ENCODE assay signal across 23 mouse cellular contexts in the genomic region with DNA sequence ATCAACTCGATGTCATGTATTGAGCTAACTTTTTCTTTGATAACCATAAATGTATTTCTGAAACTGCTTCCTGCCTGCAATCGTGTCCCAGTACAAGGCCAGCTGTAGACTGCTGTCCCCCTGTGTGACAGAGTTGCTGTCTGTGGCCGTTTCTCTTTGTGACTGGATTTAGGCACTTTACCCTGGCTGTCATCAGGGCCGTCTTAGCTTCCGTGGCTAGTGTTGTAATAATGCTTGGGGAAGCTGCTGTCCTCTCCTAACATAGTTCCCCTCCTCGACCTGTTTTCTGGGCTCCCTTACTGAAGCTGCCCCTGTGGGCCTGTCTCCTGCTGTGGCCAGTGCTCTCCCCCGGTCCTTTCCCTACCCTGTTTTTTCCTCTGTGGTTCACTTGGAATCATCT. TPM values are rescaled to one million over a fixed set of nuclear protein-coding genes. Genes with fewer than 3 reads are reported as not detected.
DNase-seq lines count a peak whose midpoint lies in the region; ATAC-seq and TF ChIP-seq lines count a peak whose summit lies in the region.
"Had no signal": no experiment of that assay in that cellular context is flagged by ENCODE, and none has a peak within 500 bp of the region (broad histone marks: within the 10 kb centered on the region; RNA-seq: fewer than 3 reads in every experiment).

No protein-coding gene starts in this region.

- no peak for TF ChIP-seq CTCF in heart, adult 2 months (IDR thresholded peaks at IDR 0.05)
- TF ChIP-seq CTCF in lung, embryonic 14.5 days (IDR thresholded peaks at IDR 0.05; ENCODE audit: low read depth) = no peak

- 25% methylated on average over 7 of the region's 7 CpGs for WGBS in heart, embryonic 14.5 days
- 58% methylated on average over 7 of the region's 7 CpGs for WGBS in heart, adult 2 months
- 39% methylated on average over 7 of the region's 7 CpGs for WGBS in lung, embryonic 14.5 days

- no peak for ATAC-seq in heart, embryonic 14.5 days (ENCODE audit: insufficient number of reproducible peaks, insufficient read depth, low FRiP score, low read depth)
- ATAC-seq in lung, embryonic 14.5 days (ENCODE audit: insufficient read depth) = no peak
- peak; percentile 61 for ATAC-seq in common myeloid progenitor, adult 5-6 weeks (replicated peaks; ENCODE audit: low read depth, poor library complexity, severe bottlenecking)
- ATAC-seq: forebrain, embryonic 13.5 days; hindbrain, embryonic 16.5 days; intestine, embryonic 16.5 days had no signal

- H3K79me2 ChIP-seq in heart, adult 2 months (replicated peaks; ENCODE audit: control insufficient read depth, insufficient read depth, low read length) = no peaks in the 10 kb centered on the region

- peaks cover 6 to 10% of the 10 kb centered on the region in 2 experiments; a peak in 3 of 4 replicates for H3K4me1 ChIP-seq in heart, embryonic 14.5 days (ENCODE audit: control insufficient read depth in 2 of 2, insufficient read depth in 2 of 2, low read length in 2 of 2)
- no peaks in the 10 kb centered on the region for H3K4me1 ChIP-seq in heart, adult 2 months (ENCODE audit: control insufficient read depth, insufficient read depth, low read length)
- peaks cover 7% of the 10 kb centered on the region for H3K4me1 ChIP-seq in lung, embryonic 14.5 days (ENCODE audit: insufficient read depth)

- no peak for TF ChIP-seq POLR2A in heart, adult 2 months (IDR thresholded peaks at IDR 0.05; ENCODE audit: insufficient read depth, low read depth, low read length)

- intact Hi-C loops in heart, adult 2 months (cut with DNase I) = no loop called here

- H3K9me3 ChIP-seq in heart, embryonic 14.5 days (ENCODE audit: control insufficient read depth, low read length) = no peaks in the 10 kb centered on the region
- no peaks in the 10 kb centered on the region for H3K9me3 ChIP-seq in lung, embryonic 14.5 days (ENCODE audit: low read depth, low read length)
- H3K9me3 ChIP-seq: forebrain, embryonic 13.5 days; midbrain, embryonic 12.5 days had no signal

- H3K27me3 ChIP-seq in heart, embryonic 14.5 days (ENCODE audit: control insufficient read depth, insufficient read depth, low read length) = no peaks in the 10 kb centered on the region
- H3K27me3 ChIP-seq in heart, adult 2 months (ENCODE audit: control insufficient read depth, insufficient read depth, low read length) = no peaks in the 10 kb centered on the region
- no peaks in the 10 kb centered on the region for H3K27me3 ChIP-seq in lung, embryonic 14.5 days (ENCODE audit: insufficient read depth, low read length)
- H3K27me3 ChIP-seq: forebrain, embryonic 13.5 days; midbrain, embryonic 12.5 days had no signal

- no peak for DNase-seq in heart, adult 2 months
- DNase-seq in lung, embryonic 14.5 days = peak; percentile 50
- no peak for DNase-seq in lung, postnatal 14 days
- DNase-seq in 416B (ENCODE audit: low read depth) = peak; percentile 71
- DNase-seq in urinary bladder, postnatal 10 days (ENCODE audit: low spot score) = no peak
- no peak for DNase-seq in spleen, adult 12 weeks (ENCODE audit: low spot score)
- DNase-seq: adrenal gland, postnatal 14 days; cerebellum, adult 8-10 months; cerebellum, postnatal 36 days; gastrocnemius, adult 2 months; kidney, adult 9 months; kidney, postnatal 4 days had no signal

- H3K4me3 ChIP-seq in heart, embryonic 14.5 days (ENCODE audit: control insufficient read depth in 1 of 2, insufficient read depth in 1 of 2, low read depth in 1 of 2, low read length in 2 of 2) = no peak overlapping the region
- H3K4me3 ChIP-seq in heart, adult 2 months = no peak overlapping the region
- H3K4me3 ChIP-seq in lung, embryonic 14.5 days (ENCODE audit: low read depth, low read length) = no peak overlapping the region
- H3K4me3 ChIP-seq: forebrain, embryonic 13.5 days; gastrocnemius, adult 2 months; midbrain, embryonic 12.5 days had no signal

- peak overlapping the region; percentile 3 to 24; a peak in 3 of 4 replicates for H3K27ac ChIP-seq in heart, embryonic 14.5 days (replicated peaks in 1 of 2; ENCODE audit: control insufficient read depth in 1 of 2, insufficient read depth in 1 of 2, low read depth in 2 of 2, low read length in 2 of 2)
- H3K27ac ChIP-seq in heart, adult 2 months = no peak overlapping the region
- H3K27ac ChIP-seq in lung, embryonic 14.5 days (ENCODE audit: low read depth) = peak overlapping the region; percentile 5; the same call in 1 of the 2 replicates
- H3K27ac ChIP-seq: forebrain, embryonic 13.5 days; gastrocnemius, adult 2 months; liver, embryonic 14.5 days; macrophage; midbrain, embryonic 12.5 days; stomach, postnatal 0 days had no signal

- no peak for TF ChIP-seq EP300 in heart, adult 2 months (IDR thresholded peaks at IDR 0.05; ENCODE audit: insufficient read depth, low read depth, low read length)

- no peak overlapping the region for H3K4me2 ChIP-seq in heart, embryonic 14.5 days (ENCODE audit: low read length)
- no peak overlapping the region for H3K4me2 ChIP-seq in lung, embryonic 14.5 days
- H3K4me2 ChIP-seq: forebrain, embryonic 13.5 days; midbrain, embryonic 12.5 days had no signal

- no peaks in the 10 kb centered on the region for H3K36me3 ChIP-seq in heart, embryonic 14.5 days (ENCODE audit: control insufficient read depth, insufficient read depth, low read length)
- no peaks in the 10 kb centered on the region for H3K36me3 ChIP-seq in heart, adult 2 months (ENCODE audit: control insufficient read depth, insufficient read depth, low read length)
- H3K36me3 ChIP-seq in lung, embryonic 14.5 days (ENCODE audit: insufficient read depth) = 0 out of 2 replicates have a peak, but pooled peaks cover 5% of the 10 kb centered on the region

- peak overlapping the region; percentile 7; the same call in 1 of the 2 replicates for H3K9ac ChIP-seq in heart, embryonic 14.5 days (ENCODE audit: low read length)
- no peak overlapping the region for H3K9ac ChIP-seq in heart, adult 2 months (ENCODE audit: low read depth, low read length)
- H3K9ac ChIP-seq in lung, embryonic 14.5 days = no peak overlapping the region
- H3K9ac ChIP-seq: forebrain, embryonic 13.5 days; liver, embryonic 14.5 days; midbrain, embryonic 12.5 days had no signal

RNA-seq across cellular contexts. Expression of gene Serp2, which starts 58.5 kb away (rescaled TPM):
- 9.2 and 9.5 TPM in 2 replicates for polyA plus RNA-seq in heart, embryonic 14.5 days (2014; fragmentation: Nextera tagmentation; extraction: Ambion mirVana)
- under 1 TPM; 0.60 to 0.64 TPM for total RNA-seq in heart, adult 2 months (2021)
- 0.96 and 1.7 TPM in 2 replicates for polyA plus RNA-seq in heart, adult 2 months (2012; rRNA removed)
- polyA plus RNA-seq in lung, embryonic 14.5 days (2014; fragmentation: Nextera tagmentation; extraction: Ambion mirVana) = 5.8 and 7.7 TPM in 2 replicates
- total RNA-seq in common myeloid progenitor, adult 5-6 weeks (2017) = not detected in 2 replicates
- total RNA-seq: hematopoietic stem cell, adult 5-6 weeks; monocyte, adult 5-6 weeks had no signal
- polyA plus RNA-seq: macrophage had no signal

Comparison
In these comparisons a context has a peak if more than half of its experiments do, and no peak if none do; other contexts are left out.
1. DNase-seq: peak in lung, embryonic 14.5 days (single experiment) and 416B (single experiment); none in heart, adult 2 months (0 of 2), lung, postnatal 14 days (single experiment), urinary bladder, postnatal 10 days (single experiment) and spleen, adult 12 weeks (single experiment).